Comparison of ENCODE assay signal across 23 mouse cellular contexts in genomic region chr5:20973069-20973468, GRCm38 (mm10). TPM values are rescaled to one million over a fixed set of nuclear protein-coding genes. Genes with fewer than 3 reads are reported as not detected.
A peak's percentile ranks its signal among the peaks of the same experiment; 100 is the strongest.
DNase-seq lines count a peak whose midpoint lies in the region; ATAC-seq and TF ChIP-seq lines count a peak whose summit lies in the region.
"Had no signal": no experiment of that assay in that cellular context is flagged by ENCODE, and none has a peak within 500 bp of the region (broad histone marks: within the 10 kb centered on the region; RNA-seq: fewer than 3 reads in every experiment).

No protein-coding gene starts in this region.

- no peak for TF ChIP-seq CTCF in E14TG2a.4 (conservative IDR thresholded peaks at IDR 0.05; ENCODE audit: low read length)

- H3K4me1 ChIP-seq in E14TG2a.4 (replicated peaks; ENCODE audit: low read depth, low read length), result peaks cover 48% of the 10 kb centered on the region
- H3K4me1 ChIP-seq: hindbrain, embryonic 12.5 days had no signal

- no peaks in the 10 kb centered on the region for H3K36me3 ChIP-seq in E14TG2a.4 (ENCODE audit: insufficient read depth, low read length)
- H3K36me3 ChIP-seq: forebrain, embryonic 10.5 days; heart, embryonic 13.5 days; hindbrain, embryonic 12.5 days; kidney, embryonic 15.5 days; neural tube, embryonic 13.5 days had no signal

- intact Hi-C loops in left cerebral cortex, postnatal 36 days (cut with DNase I), result no loop called here

- 0 out of 2 replicates have a peak overlapping the region, but pooled peaks have one; percentile 10 for H3K4me3 ChIP-seq in E14TG2a.4 (replicated peaks; ENCODE audit: low read length)
- H3K4me3 ChIP-seq: forebrain, embryonic 10.5 days; heart, embryonic 13.5 days; hindbrain, embryonic 12.5 days; kidney, embryonic 15.5 days; neural tube, embryonic 13.5 days had no signal

- DNase-seq in 416B (ENCODE audit: low read depth) (peak; percentile 68), ZHBTc4 (ENCODE audit: low read depth, low spot score) (peak; percentile 52)
- no peak for DNase-seq in thymus, postnatal 36 days
- DNase-seq in left cerebral cortex, postnatal 36 days (ENCODE audit: low spot score in 2 of 2), result no peak
- DNase-seq in right cerebral cortex, postnatal 4 days, result no peak
- DNase-seq in heart, adult 18-20 months, result no peak
- DNase-seq: adrenal gland, postnatal 14 days; cerebellum, adult 9-10 months; gastrocnemius, postnatal 36 days; heart, postnatal 14 days; kidney, postnatal 36 days; lung, adult 2 months; lung, postnatal 14 days; midbrain, embryonic 14.5 days; thymus, adult 18-20 months had no signal

- H3K9me3 ChIP-seq in E14TG2a.4 (ENCODE audit: low read length), result no peaks in the 10 kb centered on the region
- H3K9me3 ChIP-seq: forebrain, embryonic 10.5 days; heart, embryonic 13.5 days; hindbrain, embryonic 12.5 days; kidney, embryonic 15.5 days; neural tube, embryonic 13.5 days had no signal

- H3K27me3 ChIP-seq in E14TG2a.4 (ENCODE audit: insufficient read depth, low read length), result peaks cover 19% of the 10 kb centered on the region
- H3K27me3 ChIP-seq: heart, embryonic 13.5 days; hindbrain, embryonic 12.5 days; kidney, embryonic 15.5 days; neural tube, embryonic 13.5 days had no signal

- ATAC-seq in megakaryocyte, adult 5-6 weeks (ENCODE audit: poor library complexity, severe bottlenecking), result peak; percentile 92
- ATAC-seq: intestine, postnatal 0 days had no signal

RNA-seq across cellular contexts. Expression of gene Rsbn1l, which starts 16.9 kb away (rescaled TPM):
- total RNA-seq in megakaryocyte, adult 5-6 weeks (2015), result 27.6 and 31.7 TPM in 2 replicates
- total RNA-seq in megakaryocyte, adult 5-6 weeks (2017), result 42.2 and 52.9 TPM in 2 replicates
- 10 to 100 TPM; 13.3 to 18.7 TPM for total RNA-seq in left cerebral cortex, postnatal 36 days (2021)
- total RNA-seq in heart, adult 18-20 months (2021), result 10 to 100 TPM; 11.3 to 13.3 TPM

Comparison
In these comparisons a context has a peak if more than half of its experiments do, and no peak if none do; other contexts are left out.
1. DNase-seq: peak in 416B (single experiment) and ZHBTc4 (single experiment); none in thymus, postnatal 36 days (0 of 2), left cerebral cortex, postnatal 36 days (0 of 2), right cerebral cortex, postnatal 4 days (single experiment) and heart, adult 18-20 months (0 of 2).